Mouse (Mus musculus) retina, embryonic 14.5 days (tissue): ENCODE measurements around the gene Ank3.

Experiments used
- DNase-seq: peaks from one replicate; pipeline ENCODE4 v3.0.0-alpha.2; 2015; ENCODE audit warnings: low spot score

Ank3 gene

GRCm38 (mm10) chr10:69720899-69721490 is 322.4 kb downstream of the Ank3 start:
- DNase-seq = peak; percentile 43

DNA sequence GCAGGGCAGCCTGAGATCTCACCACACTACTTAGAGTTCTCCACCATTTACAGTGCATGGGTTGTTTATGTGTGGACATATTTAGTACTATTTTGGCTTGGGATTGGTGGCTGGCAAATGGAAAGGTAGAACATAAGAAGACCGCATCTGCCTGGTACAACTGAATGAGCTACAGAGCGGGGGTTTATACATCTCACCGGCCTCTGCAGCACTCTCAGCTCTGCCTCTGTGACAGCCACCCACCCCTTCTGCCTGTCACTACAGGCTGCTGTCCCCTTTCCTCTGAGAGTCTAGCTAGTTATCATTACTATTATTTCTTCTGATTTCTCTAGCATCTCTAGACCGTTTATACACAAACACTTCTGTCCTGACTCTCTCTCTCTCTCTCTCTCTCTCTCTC is 325.6 kb downstream of the Ank3 start:
- DNase-seq = no peak

- DNase-seq = no peak
These were observed 326.5 kb downstream of the Ank3 start for GRCm38 (mm10) chr10:69725078-69725477.

DNA sequence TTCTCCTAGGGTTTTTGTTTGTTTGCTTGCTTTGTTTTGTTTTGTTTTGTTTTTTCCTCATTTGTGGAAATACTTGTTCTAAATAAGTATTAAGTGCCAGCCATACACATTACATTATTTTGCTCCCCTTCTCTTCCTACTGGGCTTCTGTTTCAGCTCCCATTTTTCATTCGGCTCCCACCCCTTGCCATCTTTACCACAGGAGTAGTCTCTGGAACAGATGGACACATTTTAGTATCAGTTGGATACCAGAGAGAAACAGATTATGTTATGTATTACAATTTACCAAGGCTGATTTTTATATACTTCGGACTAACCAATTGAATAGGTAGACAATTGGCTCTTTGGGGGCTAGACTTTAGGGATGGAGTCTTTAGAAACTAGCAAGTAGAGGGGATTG is 327.7 kb downstream of the Ank3 start:
- no peak for DNase-seq

GRCm38 (mm10) chr10:69726806-69727205 is 328.2 kb downstream of the Ank3 start:
- DNase-seq = no peak

DNA sequence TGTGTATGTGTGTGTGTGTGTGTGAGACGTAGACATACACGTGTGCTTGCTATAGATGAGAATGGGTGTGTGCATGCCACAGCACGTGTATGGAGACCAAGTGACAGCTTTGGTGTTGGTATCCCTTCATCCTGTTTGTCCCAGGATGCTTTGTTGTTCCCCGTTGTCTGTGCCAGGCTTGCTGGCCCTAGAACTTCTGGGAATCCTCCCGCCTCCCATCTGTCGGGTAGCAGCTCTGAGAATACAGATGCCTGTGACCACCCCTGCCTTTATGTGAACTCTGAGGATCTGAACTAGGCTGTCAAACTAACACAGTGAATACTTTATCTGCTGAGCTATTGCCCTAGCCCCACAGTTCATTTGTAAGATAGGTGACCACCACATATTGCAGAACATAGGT is 330.3 kb downstream of the Ank3 start:
- DNase-seq = no peak

DNA sequence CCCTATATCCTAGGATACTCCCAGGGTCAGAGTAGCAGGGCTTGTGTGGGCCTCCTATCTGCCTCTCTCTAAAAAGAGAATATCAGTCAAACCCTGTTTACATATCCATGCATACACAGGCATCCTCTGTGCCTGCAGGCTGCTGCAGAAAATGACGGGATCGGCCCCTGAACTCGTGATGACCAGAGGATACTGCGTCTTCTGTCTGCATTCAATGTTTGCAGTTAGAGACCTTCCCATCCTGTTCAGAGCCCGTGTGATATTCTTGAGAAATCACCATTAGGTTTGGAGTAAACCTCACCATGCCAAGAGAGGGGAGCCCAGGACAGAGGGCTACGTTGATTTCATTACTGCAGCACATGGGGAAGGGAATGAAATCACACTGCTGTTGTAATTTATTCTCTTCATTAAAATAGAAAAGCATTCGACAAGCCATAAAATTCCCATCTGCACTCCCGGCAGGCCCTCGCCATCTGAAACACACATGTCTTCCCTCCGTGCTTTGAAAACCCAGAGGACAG is 331.8 kb downstream of the Ank3 start:
- DNase-seq = no peak

GRCm38 (mm10) chr10:69731341-69731740 is 332.8 kb downstream of the Ank3 start:
- DNase-seq = no peak

DNA sequence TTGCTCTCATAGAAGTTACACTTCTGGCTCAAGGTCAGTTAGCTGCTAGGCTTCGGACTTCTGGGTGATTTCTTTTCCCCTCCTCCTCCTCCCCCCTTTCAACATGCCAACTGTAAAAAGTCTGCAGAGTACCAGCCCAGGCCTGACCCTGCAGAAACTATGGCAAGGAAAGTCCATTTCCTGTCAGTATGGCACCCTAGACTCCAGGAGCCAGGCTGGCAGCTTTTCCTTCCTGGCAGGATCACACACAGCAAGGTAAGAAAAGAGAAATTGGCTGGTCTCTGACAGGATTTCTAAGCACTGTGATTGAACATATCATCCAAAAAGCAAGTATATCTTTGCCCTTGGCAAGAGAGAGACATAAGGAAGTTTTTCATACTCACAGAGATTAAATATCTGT is 333.3 kb downstream of the Ank3 start:
- no peak for DNase-seq

- DNase-seq = no peak
These were observed 337.7 kb downstream of the Ank3 start for GRCm38 (mm10) chr10:69736241-69736640.

GRCm38 (mm10) chr10:69738741-69739271 is 340.2 kb downstream of the Ank3 start:
- no peak for DNase-seq

- no peak for DNase-seq
These were observed 344.0 kb downstream of the Ank3 start for GRCm38 (mm10) chr10:69742528-69742927.

DNA sequence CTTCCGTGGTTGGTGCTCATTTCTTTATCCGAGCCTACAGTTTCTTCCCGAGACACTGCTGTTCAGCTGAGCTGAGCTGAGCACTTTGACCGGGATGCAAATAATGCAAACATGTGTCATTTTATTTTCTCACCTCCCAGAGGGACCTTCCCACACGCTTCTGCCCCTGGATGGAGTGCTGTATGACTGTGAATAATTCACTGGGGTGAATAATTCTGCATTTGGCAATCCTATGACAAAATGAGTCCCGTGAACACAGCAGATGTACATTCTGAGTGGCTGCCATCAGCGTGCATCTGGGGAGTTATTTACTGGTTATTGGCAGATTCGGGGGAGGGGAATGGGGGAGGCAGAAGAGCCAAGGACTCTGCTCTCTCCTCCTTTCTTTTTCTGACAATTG is 345.6 kb downstream of the Ank3 start:
- no peak for DNase-seq

GRCm38 (mm10) chr10:69744871-69745270 is 346.3 kb downstream of the Ank3 start:
- no peak for DNase-seq

- no peak for DNase-seq
These were observed 347.7 kb downstream of the Ank3 start for GRCm38 (mm10) chr10:69746322-69746721.

GRCm38 (mm10) chr10:69746730-69747129 is 348.2 kb downstream of the Ank3 start:
- peak; percentile 38 for DNase-seq

DNA sequence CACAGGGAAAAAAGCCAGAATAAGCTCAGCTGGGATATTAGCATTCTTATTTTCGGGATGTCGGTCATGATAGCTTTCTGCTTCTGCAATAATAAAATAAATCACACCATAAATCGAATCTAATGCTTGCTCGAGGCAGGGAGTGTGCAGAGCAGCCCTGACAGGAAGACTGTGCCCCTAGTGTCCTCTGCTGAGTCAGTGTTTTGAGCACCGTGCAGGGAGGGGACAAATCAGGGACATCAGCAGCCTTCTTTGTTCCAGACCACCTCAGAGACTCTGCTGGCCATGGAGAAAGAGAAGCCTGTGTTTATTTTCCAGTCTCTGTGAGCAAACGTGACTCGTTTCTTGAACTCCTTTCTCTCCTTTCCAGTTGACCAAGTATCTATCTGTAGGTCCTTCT is 352.8 kb downstream of the Ank3 start:
- no peak for DNase-seq

DNA sequence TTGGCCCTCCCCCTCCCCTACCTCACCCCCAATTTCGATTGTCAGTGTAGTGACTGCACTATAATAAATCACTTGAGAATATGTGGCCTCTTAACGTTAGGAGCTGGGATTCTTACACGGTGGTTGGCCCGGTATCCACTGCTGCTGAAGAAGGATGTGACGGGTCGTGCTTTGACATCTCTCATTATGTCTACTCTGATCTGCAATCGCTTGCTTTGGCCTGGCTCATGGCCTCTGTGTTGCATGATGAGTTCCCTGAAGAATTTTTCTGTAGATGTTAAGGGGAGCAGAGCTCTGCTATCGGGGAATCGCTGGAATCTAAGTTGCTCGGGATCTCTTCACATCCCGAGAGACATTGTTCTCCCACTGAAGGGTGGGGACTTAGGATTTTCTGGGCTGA is 354.9 kb downstream of the Ank3 start:
- DNase-seq = no peak

- no peak for DNase-seq
These were observed 358.5 kb downstream of the Ank3 start for GRCm38 (mm10) chr10:69756956-69757672.

DNA sequence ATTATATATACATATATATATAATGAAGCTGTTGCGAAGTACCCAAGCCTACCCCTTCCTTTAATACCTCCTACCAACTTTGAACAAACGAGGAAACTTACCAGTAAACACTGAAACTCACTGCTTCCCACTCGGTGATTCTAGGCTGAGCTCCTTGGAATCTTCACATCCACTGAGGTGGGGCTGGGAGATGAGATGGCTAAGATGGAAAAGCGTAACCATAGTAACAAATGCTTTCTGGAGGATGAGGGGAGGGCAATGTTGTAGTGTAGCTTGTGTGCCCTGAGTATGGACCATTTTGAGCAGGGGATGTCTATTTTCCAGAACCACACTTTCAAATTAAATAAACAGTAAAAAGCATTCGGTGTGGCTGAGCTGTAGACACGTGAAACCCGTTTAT is 364.4 kb downstream of the Ank3 start:
- no peak for DNase-seq

- no peak for DNase-seq
These were observed 365.8 kb downstream of the Ank3 start for GRCm38 (mm10) chr10:69764402-69764801.

- DNase-seq = no peak
These were observed 378.6 kb downstream of the Ank3 start for GRCm38 (mm10) chr10:69777065-69777645.

DNA sequence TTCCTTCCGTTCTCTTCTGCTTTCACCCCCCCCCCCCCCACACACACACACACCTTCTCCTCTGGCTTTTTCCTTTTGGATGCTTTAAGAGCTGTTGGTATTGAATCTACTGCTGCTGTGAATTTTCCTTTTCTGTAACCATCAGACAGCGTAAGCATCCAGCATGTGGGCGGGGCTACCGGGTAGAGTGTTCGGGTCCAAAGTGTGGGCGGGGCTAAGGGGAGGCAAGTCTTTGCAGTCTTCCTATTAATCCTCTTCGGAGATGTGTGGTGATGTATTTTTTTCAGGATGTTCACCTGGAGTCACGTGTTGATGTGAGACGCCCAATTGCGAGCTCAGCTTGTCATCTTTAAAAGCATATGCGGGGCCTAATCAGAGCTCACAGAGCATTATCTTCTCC is 379.2 kb downstream of the Ank3 start:
- DNase-seq = no peak
